Mouse (Mus musculus): ENCODE data around the gene Olfr643.
"Not testable (repeated sequence)": the region's sequence is repeated elsewhere in the genome, so short reads cannot be mapped to it uniquely, and the experiment has no call there.

The Olfr643 gene

DNA sequence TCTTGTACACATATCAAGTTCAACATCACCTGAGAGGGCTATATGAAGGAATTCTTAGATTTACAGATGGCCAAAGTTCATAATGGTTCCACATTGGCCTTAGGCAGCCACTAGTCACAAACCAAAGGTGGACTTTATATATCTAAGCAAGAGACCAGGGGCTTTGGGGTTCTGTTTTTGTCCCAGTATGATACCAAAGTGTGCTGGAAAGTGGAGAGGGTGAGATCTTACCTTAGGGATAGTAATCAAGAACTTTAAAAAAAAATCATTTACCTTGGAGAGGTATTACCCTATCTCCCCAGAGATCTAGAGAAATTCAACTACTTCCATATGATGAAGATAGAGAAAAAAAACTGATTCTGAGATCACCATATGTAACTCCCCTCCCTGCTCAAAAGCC is 120.0 kb downstream of the Olfr643 start, which contains the start of gene Olfr639:
Gene Olfr639 (minus strand): TSS at position 101 of the 400 bp plus-strand sequence.
- DNase-seq = no peak

DNA sequence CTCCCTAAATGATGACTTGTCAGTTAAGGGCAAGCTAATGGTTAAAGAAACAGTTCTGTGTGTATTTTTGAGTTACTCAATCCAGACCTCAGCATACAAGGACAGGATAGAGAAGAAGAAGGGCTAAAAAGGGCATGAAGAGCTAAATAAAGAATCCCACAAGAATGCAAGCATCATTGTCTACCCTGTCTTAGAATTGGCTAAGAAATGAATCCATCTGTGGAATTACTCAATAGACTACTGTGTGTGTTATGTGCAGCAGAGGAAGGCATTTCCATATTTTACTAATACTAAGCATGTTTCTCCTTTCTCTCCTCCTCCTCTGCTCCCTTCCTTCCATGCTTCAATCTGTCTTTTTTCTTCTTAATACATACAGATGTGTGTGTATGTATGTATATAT is 138.1 kb downstream of the Olfr643 start:
- DNase-seq = no peak

DNA sequence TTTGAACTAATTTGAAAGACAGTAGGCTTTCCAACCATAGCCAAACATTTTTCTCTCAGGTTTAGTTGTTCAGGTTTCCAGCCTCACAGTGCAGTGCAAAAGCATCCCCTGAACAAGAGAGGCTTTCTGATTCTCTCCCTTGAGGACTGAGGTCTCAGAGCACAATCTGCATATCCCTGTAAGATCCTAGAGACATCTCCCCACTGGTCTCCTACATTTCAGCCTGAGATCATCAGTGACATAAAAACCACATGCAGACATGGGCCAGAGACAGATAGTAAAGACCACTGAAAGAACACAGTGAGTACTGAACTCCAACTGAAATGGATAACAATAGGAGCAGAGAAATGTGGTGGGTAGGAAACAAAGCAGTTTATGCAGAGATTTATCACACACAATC is 138.8 kb downstream of the Olfr643 start, which contains the start of gene Olfr638:
Gene Olfr638 (plus strand): TSS at position 301 of the 400 bp plus-strand sequence.
- no peak for DNase-seq

DNA sequence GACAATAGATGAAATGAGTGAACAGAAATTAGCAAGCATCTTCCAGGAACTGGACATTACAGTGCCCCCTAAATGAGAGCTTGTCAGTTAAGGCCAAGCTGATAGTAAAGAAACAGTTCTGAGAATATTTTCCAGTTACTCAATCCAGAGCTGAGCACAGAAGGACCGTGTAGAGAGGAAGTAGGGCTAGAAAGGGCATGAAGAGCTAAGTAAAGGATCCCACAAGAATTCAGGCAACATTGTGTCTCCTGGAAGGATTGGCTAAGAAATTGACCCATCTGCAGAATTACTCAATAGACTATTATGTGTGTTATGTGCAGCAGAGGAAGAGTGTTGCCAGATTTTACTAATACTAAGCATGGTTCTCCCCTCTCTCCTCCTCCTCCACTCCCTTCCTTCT is 165.4 kb downstream of the Olfr643 start:
- no peak for DNase-seq

DNA sequence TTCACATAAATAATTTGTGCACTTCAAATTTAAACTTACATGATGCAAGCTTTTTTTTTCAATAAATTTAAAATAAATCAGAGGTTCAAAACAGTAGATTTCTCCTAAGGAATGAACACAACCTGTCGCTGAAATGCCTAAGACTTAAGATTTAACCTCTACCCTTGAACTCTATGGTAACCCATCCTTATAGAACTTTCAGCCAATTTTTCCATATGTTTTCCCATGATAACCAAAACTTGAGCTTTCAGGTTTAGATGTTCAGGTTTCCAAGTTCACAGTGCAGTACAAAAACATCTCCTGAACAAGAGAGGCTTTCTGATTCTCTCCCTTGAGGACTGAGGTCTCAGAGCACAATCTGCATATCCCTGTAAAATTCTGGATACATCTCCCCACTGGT is 166.4 kb downstream of the Olfr643 start, which contains the start of gene Olfr635:
Gene Olfr635 (plus strand): TSS at position 301 of the 400 bp plus-strand sequence.
- DNase-seq = no peak

DNA sequence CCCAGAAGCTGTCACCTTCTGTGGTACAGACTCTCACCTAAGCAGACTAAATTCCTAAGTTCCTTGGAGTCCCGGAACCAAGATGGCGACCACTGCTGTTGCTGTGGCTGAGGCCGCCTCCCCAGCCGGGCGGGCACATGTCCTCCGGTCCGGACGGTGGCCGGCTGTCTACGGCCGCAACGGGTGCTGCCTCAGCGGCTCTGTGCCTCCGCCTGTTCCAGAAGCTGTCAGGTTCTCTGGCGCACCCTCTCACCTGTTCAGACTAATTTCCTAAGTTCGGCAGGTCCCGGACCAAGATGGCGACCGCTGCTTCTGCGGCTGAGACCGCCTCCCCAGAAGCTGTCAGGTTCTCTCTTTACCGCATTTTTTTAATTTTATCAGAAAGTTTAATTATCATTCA is 170.3 kb downstream of the Olfr643 start:
- not testable (repeated sequence) for DNase-seq

Data from right cerebral cortex, postnatal 14 days (tissue).